ENCODE assay signal across 17 mouse cellular contexts in genomic region chr19:47230082-47230481, GRCm38 (mm10). TPM values are rescaled to one million over a fixed set of nuclear protein-coding genes. Genes with fewer than 3 reads are reported as not detected.
A peak's percentile ranks its signal among the peaks of the same experiment; 100 is the strongest.
DNase-seq lines count a peak whose midpoint lies in the region; ATAC-seq and TF ChIP-seq lines count a peak whose summit lies in the region.
"Had no signal": no experiment of that assay in that cellular context is flagged by ENCODE, and none has a peak within 500 bp of the region (broad histone marks: within the 10 kb centered on the region; RNA-seq: fewer than 3 reads in every experiment).

No protein-coding gene starts in this region.

- WGBS in intestine, embryonic 16.5 days, result 89% methylated on average over 7 of the region's 7 CpGs

- TF ChIP-seq POLR2A in MEL (IDR thresholded peaks at IDR 0.05; ENCODE audit: control insufficient read depth in 1 of 2, insufficient read depth in 1 of 2, low read depth in 1 of 2, low read length in 2 of 2, poor library complexity in 1 of 2) (no peak), myocyte (IDR thresholded peaks at IDR 0.05; ENCODE audit: insufficient read length, low read depth) (no peak)

- no peak overlapping the region for H3K27ac ChIP-seq in MEL (ENCODE audit: control insufficient read depth, low read depth, low read length)
- H3K27ac ChIP-seq in intestine, embryonic 16.5 days (ENCODE audit: low read length), result no peak overlapping the region
- H3K27ac ChIP-seq: embryonic facial prominence, embryonic 12.5 days; forebrain, embryonic 15.5 days; hindbrain, embryonic 12.5 days had no signal

- ATAC-seq in intestine, embryonic 16.5 days, result no peak
- ATAC-seq: forebrain, embryonic 15.5 days; hindbrain, embryonic 16.5 days; inflammation-experienced regulatory T-cells, adult 6 months had no signal

- H3K4me3 ChIP-seq in MEL (ENCODE audit: control insufficient read depth in 1 of 2, insufficient read depth in 1 of 2, low read depth in 2 of 2, low read length in 2 of 2), result no peak overlapping the region
- peak overlapping the region; percentile 38 for H3K4me3 ChIP-seq in myocyte
- H3K4me3 ChIP-seq in intestine, embryonic 16.5 days (ENCODE audit: low read length), result no peak overlapping the region
- H3K4me3 ChIP-seq: embryonic facial prominence, embryonic 12.5 days; forebrain, embryonic 15.5 days; hindbrain, embryonic 12.5 days had no signal

- TF ChIP-seq CTCF in MEL (IDR thresholded peaks at IDR 0.05 in 2 of 3, conservative IDR thresholded peaks at IDR 0.05 in 1 of 3; ENCODE audit: control insufficient read depth in 1 of 3, insufficient read depth in 1 of 3, low read depth in 2 of 3, low read length in 3 of 3, poor library complexity in 1 of 3, severe bottlenecking in 1 of 3), result no peak

- DNase-seq in adrenal gland, postnatal 14 days, result peak; percentile 37
- DNase-seq in adrenal gland, postnatal 4 days (ENCODE audit: low spot score in 2 of 2), result no peak
- DNase-seq in MEL (ENCODE audit: low read depth, low spot score), result no peak
- DNase-seq in gastrocnemius, adult 8-10 months (ENCODE audit: low spot score in 2 of 2), result peak; percentile 60 to 77
- no peak for DNase-seq in Muller cell, postnatal 12 days (ENCODE audit: inconsistent ontology term)
- DNase-seq: adrenal gland, adult 8-10 months; heart, postnatal 10 days; heart, postnatal 4 days; kidney, adult 11 months had no signal

- no peaks in the 10 kb centered on the region for H3K79me2 ChIP-seq in MEL (ENCODE audit: control insufficient read depth, insufficient read depth, low read length, poor library complexity)
- peaks cover 32% of the 10 kb centered on the region for H3K79me2 ChIP-seq in myocyte (ENCODE audit: control insufficient read depth, insufficient read depth)

- no peak overlapping the region for H3K9ac ChIP-seq in MEL (ENCODE audit: control insufficient read depth, low read depth, low read length, poor library complexity, severe bottlenecking)
- H3K9ac ChIP-seq in intestine, embryonic 16.5 days (ENCODE audit: low read depth, low read length), result no peak overlapping the region
- H3K9ac ChIP-seq: embryonic facial prominence, embryonic 12.5 days; forebrain, embryonic 15.5 days; hindbrain, embryonic 12.5 days had no signal

- TF ChIP-seq EP300 in MEL (IDR thresholded peaks at IDR 0.05; ENCODE audit: low read depth in 1 of 2, low read length in 2 of 2), result no peak

- TF ChIP-seq RAD21 in MEL (IDR thresholded peaks at IDR 0.05; ENCODE audit: low read depth, low read length), result no peak

- H3K27me3 ChIP-seq in MEL (ENCODE audit: control insufficient read depth in 1 of 2, insufficient read depth in 2 of 2, low read length in 2 of 2) (no peaks in the 10 kb centered on the region), myocyte (ENCODE audit: control insufficient read depth, insufficient read depth, insufficient read length) (no peaks in the 10 kb centered on the region)
- no peaks in the 10 kb centered on the region for H3K27me3 ChIP-seq in intestine, embryonic 16.5 days (replicated peaks; ENCODE audit: control insufficient read depth, insufficient read depth, low read length)
- H3K27me3 ChIP-seq: embryonic facial prominence, embryonic 12.5 days; forebrain, embryonic 15.5 days had no signal

- no peaks in the 10 kb centered on the region for H3K4me1 ChIP-seq in MEL (ENCODE audit: control insufficient read depth in 1 of 2, insufficient read depth in 2 of 2, low read length in 2 of 2)
- H3K4me1 ChIP-seq in intestine, embryonic 16.5 days (ENCODE audit: control insufficient read depth, insufficient read depth, low read length), result peaks cover 13% of the 10 kb centered on the region

- H3K4me2 ChIP-seq in myocyte (ENCODE audit: low read depth), result peak overlapping the region; percentile 73
- no peak overlapping the region for H3K4me2 ChIP-seq in intestine, embryonic 16.5 days (ENCODE audit: low read depth, low read length)
- H3K4me2 ChIP-seq: forebrain, embryonic 15.5 days; hindbrain, embryonic 12.5 days had no signal

- H3K36me3 ChIP-seq in MEL (ENCODE audit: control insufficient read depth in 1 of 2, insufficient read depth in 2 of 2, low read length in 2 of 2), result no peaks in the 10 kb centered on the region
- no peaks in the 10 kb centered on the region for H3K36me3 ChIP-seq in myocyte (ENCODE audit: control insufficient read depth, insufficient read depth)
- H3K36me3 ChIP-seq in intestine, embryonic 16.5 days (ENCODE audit: control insufficient read depth, insufficient read depth, low read length), result no peaks in the 10 kb centered on the region
- H3K36me3 ChIP-seq: embryonic facial prominence, embryonic 12.5 days; forebrain, embryonic 15.5 days; hindbrain, embryonic 12.5 days had no signal

- H3ac ChIP-seq in myocyte (ENCODE audit: control insufficient read depth, insufficient read length), result peak overlapping the region; percentile 10

- no peaks in the 10 kb centered on the region for H3K9me3 ChIP-seq in MEL (replicated peaks; ENCODE audit: insufficient read depth, low read length)
- H3K9me3 ChIP-seq in intestine, embryonic 16.5 days (ENCODE audit: control insufficient read depth, low read length), result no peaks in the 10 kb centered on the region
- H3K9me3 ChIP-seq: embryonic facial prominence, embryonic 12.5 days; forebrain, embryonic 15.5 days; hindbrain, embryonic 12.5 days had no signal

TF ChIP-seq in MEL, 35 proteins besides CTCF, POLR2A, EP300 and RAD21:
- TF ChIP-seq TAL1 (IDR thresholded peaks at IDR 0.05; ENCODE audit: low read length) (peak; percentile 9; the same call in 1 of the 2 replicates), TBP (IDR thresholded peaks at IDR 0.05; ENCODE audit: low read depth, low read length) (no peak)

TF ChIP-seq in myocyte, 11 proteins besides CTCF, POLR2A, EP300 and RAD21:
- TF ChIP-seq POLR2AphosphoS2 (IDR thresholded peaks at IDR 0.05; ENCODE audit: insufficient read length, low read depth) (peak; percentile 6), REST (IDR thresholded peaks at IDR 0.05; ENCODE audit: insufficient read depth, insufficient read length) (no peak), TCF12 (IDR thresholded peaks at IDR 0.05; ENCODE audit: insufficient read depth, poor library complexity, severe bottlenecking) (no peak), CEBPB (IDR thresholded peaks at IDR 0.05; ENCODE audit: insufficient read depth, poor library complexity, severe bottlenecking) (no peak), MAX (IDR thresholded peaks at IDR 0.05; ENCODE audit: low read depth) (no peak), TCF3 (IDR thresholded peaks at IDR 0.05; ENCODE audit: insufficient read length, low read depth) (no peak), E2F4 (IDR thresholded peaks at IDR 0.05; ENCODE audit: insufficient read depth) (no peak), MYOD1 (IDR thresholded peaks at IDR 0.05; ENCODE audit: control insufficient read depth in 1 of 3, insufficient read length in 2 of 3, low read depth in 2 of 3) (no peak)

RNA-seq across cellular contexts. Expression of gene Neurl1a, which starts 51.5 kb away (rescaled TPM):
- 15.3 and 16.0 TPM in 2 replicates for total RNA-seq in adrenal gland, postnatal 14 days (2021)
- total RNA-seq in adrenal gland, postnatal 4 days (2021), result 10 to 100 TPM; 24.8 to 27.3 TPM
- total RNA-seq in MEL (2012; rRNA removed), result not detected in 2 replicates
- polyA plus RNA-seq in MEL (2012; ENCODE audit: insufficient read depth in 1 of 2, insufficient read length in 2 of 2, low read depth in 1 of 2, low replicate concordance in 2 of 2, missing spikeins in 1 of 2) (under 1 TPM in 1 of 2 experiments, not detected in 1; 0.03 TPM), myocyte (2012; fragmentation: generic; extraction: Trizol) (120 TPM)
- 100 to 1,000 TPM; 127 to 155 (median 146) TPM for total RNA-seq in gastrocnemius, adult 8-10 months (2022)
- polyA plus RNA-seq in intestine, embryonic 16.5 days (2015; fragmentation: Nextera tagmentation; extraction: Ambion mirVana), result 3.7 and 4.2 TPM in 2 replicates
- total RNA-seq: granulocyte monocyte progenitor cell, adult 5-6 weeks had no signal

Comparison
In these comparisons a context has a peak if more than half of its experiments do, and no peak if none do; other contexts are left out.
1. DNase-seq: peak in adrenal gland, postnatal 14 days (single experiment) and gastrocnemius, adult 8-10 months (2 of 2); none in adrenal gland, postnatal 4 days (0 of 2), MEL (single experiment) and Muller cell, postnatal 12 days (single experiment).
2. RNA of gene Neurl1a, which starts 51.5 kb away (total RNA-seq): 127 to 155 TPM in gastrocnemius, adult 8-10 months, 24.8 to 27.3 TPM in adrenal gland, postnatal 4 days and 15.3 to 16.0 TPM in adrenal gland, postnatal 14 days; not detected in MEL; every median in the first group is over 10 times any median in the second.